Mouse (Mus musculus) macrophage (primary cell): ENCODE measurements around the gene Slc11a1. TPM values are rescaled to one million over a fixed set of nuclear protein-coding genes. Genes with fewer than 3 reads are reported as not detected.

ENCODE experiments used
- H3K27ac ChIP-seq: fragments of 350-480 bp; formaldehyde crosslinking; 2 replicates; pipeline ENCODE4 v1.9.0; 2021
- H3K36me3 ChIP-seq: fragments of 350-480 bp; formaldehyde crosslinking; 2 replicates; pipeline ENCODE4 v1.9.0; 2021; ENCODE audit errors: inconsistent target
- H3K4me3 ChIP-seq: fragments of 350-480 bp; formaldehyde crosslinking; 2 replicates; pipeline ENCODE4 v1.9.0; 2021; ENCODE audit errors: inconsistent target
- H3K79me2 ChIP-seq: fragments of 350-480 bp; formaldehyde crosslinking; 2 replicates; pipeline ENCODE4 v1.9.0; 2021; ENCODE audit errors: inconsistent target
- WGBS: methylation state at CpG from one replicate; pipeline ENCODE4 v1.1.7; 2026; ENCODE audit warnings: inconsistent platforms; ENCODE audit not compliant: missing documents; 5-methylcytosine and 5-hydroxymethylcytosine counted together
- polyA plus RNA-seq: library from polyadenylated mRNA; stranded (reverse); fragments of 250-400 nt; gene quantifications from 3 replicates; pipeline ENCODE4 v1.2.4, GENCODE M21; 2018; ENCODE audit warnings: inconsistent platforms

The Slc11a1 gene
- polyA plus RNA-seq, 1 experiment from 2014 or later: 467 TPM

- no peak overlapping the region for H3K27ac ChIP-seq
- WGBS: 96% methylated on average over 6 of the region's 6 CpGs
- H3K36me3 ChIP-seq: no peaks in the 10 kb centered on the region
- H3K79me2 ChIP-seq: no peaks in the 10 kb centered on the region
- H3K4me3 ChIP-seq: no peak overlapping the region
Observed at GRCm38 (mm10) chr1:74433220-74433619, 58.2 kb downstream of the Slc11a1 start.

GRCm38 (mm10) chr1:74434596-74434995, 59.6 kb downstream of the Slc11a1 start:
- Histone ChIP-seq H3K36me3 (no peaks in the 10 kb centered on the region; the same call in 1 of the 2 replicates), H3K4me3 (no peak overlapping the region), H3K27ac (peak overlapping the region; percentile 82), H3K79me2 (no peaks in the 10 kb centered on the region)
- 39% methylated on average over 5 of the region's 5 CpGs for WGBS

GRCm38 (mm10) chr1:74435563-74435962, 60.6 kb downstream of the Slc11a1 start:
- Histone ChIP-seq H3K4me3 (no peak overlapping the region), H3K79me2 (no peaks in the 10 kb centered on the region), H3K36me3 (no peaks in the 10 kb centered on the region; the same call in 1 of the 2 replicates), H3K27ac (peak overlapping the region; percentile 82)
- 36% methylated on average over 5 of the region's 6 CpGs for WGBS

Other genes starting within 250 kb of the Slc11a1 start
- not detected in 3 replicates for gene Rufy4, start 249.7 kb upstream of the Slc11a1 start, polyA plus RNA-seq
- 0.11 to 0.76 TPM (median 0.16 TPM) in 3 replicates for gene Cxcr2, start 221.2 kb upstream of the Slc11a1 start, polyA plus RNA-seq
- gene Cxcr1, start 180.6 kb upstream of the Slc11a1 start, polyA plus RNA-seq: not detected in 3 replicates
- 677 to 1,406 TPM (median 1,257 TPM) in 3 replicates for gene Arpc2, start 139.1 kb upstream of the Slc11a1 start, polyA plus RNA-seq
- not detected in 3 replicates for gene Gpbar1, start 96.6 kb upstream of the Slc11a1 start, polyA plus RNA-seq
- 115 to 127 TPM (median 119 TPM) in 3 replicates for gene Aamp, start 90.5 kb upstream of the Slc11a1 start, polyA plus RNA-seq
- 20.6 to 40.9 TPM (median 36.6 TPM) in 3 replicates for gene Pnkd, start 90.3 kb upstream of the Slc11a1 start, polyA plus RNA-seq
- 46.8 to 61.2 TPM (median 52.2 TPM) in 3 replicates for gene Tmbim1, start 69.6 kb upstream of the Slc11a1 start, polyA plus RNA-seq
- 0.19 to 0.80 TPM (median 0.30 TPM) in 3 replicates for gene Catip, start 13.1 kb upstream of the Slc11a1 start, polyA plus RNA-seq
- 82.2 to 152 TPM (median 116 TPM) in 3 replicates for gene Ctdsp1, start 16.3 kb downstream of the Slc11a1 start, polyA plus RNA-seq
- gene Vil1, start 34.2 kb downstream of the Slc11a1 start, polyA plus RNA-seq: 0.04 to 0.06 TPM in 2 of 3 replicates, not detected in the other
- gene Cnot9, start 130.9 kb downstream of the Slc11a1 start, polyA plus RNA-seq: 35.7 to 47.8 TPM (median 39.6 TPM) in 3 replicates
- not detected in 3 replicates for gene Plcd4, start 167.7 kb downstream of the Slc11a1 start, polyA plus RNA-seq
- gene Usp37, start 169.1 kb downstream of the Slc11a1 start, polyA plus RNA-seq: 5.1 to 10.9 TPM (median 7.0 TPM) in 3 replicates
- 4.5 to 6.7 TPM (median 5.6 TPM) in 3 replicates for gene Zfp142, start 213.1 kb downstream of the Slc11a1 start, polyA plus RNA-seq
- 6.7 to 12.0 TPM (median 10.1 TPM) in 3 replicates for gene Bcs1l, start 213.1 kb downstream of the Slc11a1 start, polyA plus RNA-seq
- gene Rnf25, start 226.2 kb downstream of the Slc11a1 start, polyA plus RNA-seq: 33.4 to 51.2 TPM (median 41.5 TPM) in 3 replicates
- 0.40 to 1.8 TPM (median 0.80 TPM) in 3 replicates for gene Stk36, start 226.2 kb downstream of the Slc11a1 start, polyA plus RNA-seq